Mouse (Mus musculus) erythroblast, embryonic 14.5 days (primary cell): ENCODE results near the gene Afg1l.

Experiments
- GATA1 ChIP-seq: IDR thresholded peaks from 2 replicates; pipeline ENCODE4 v1.6.1; 2012; ENCODE audit warnings: low read length, inconsistent platforms, mixed read lengths
- TAL1 ChIP-seq: IDR thresholded peaks from 3 replicates; pipeline ENCODE4 v1.6.1; 2012; ENCODE audit warnings: low read length, inconsistent platforms, mixed read lengths

- TF ChIP-seq GATA1 (no peak), TAL1 (no peak)
Measured at GRCm38 (mm10) chr10:42355980-42356379, 122.4 kb downstream of the Afg1l start.
